Mouse (Mus musculus): ENCODE measurements at regions not wholly inside any gene's neighbourhood (a gene's known extent, or its start where the extent isn't known, plus 50 kb on each side); places are given as distances from the start of the nearest gene placed in this dataset.

- H3K36me3 ChIP-seq (replicated peaks; ENCODE audit: control insufficient read depth, insufficient read depth) = no peaks in the 10 kb centered on the region
- no peaks in the 10 kb centered on the region for H3K4me1 ChIP-seq (replicated peaks; ENCODE audit: control insufficient read depth, insufficient read depth, low read length)
- no peak overlapping the region for H3K9ac ChIP-seq
- DNase-seq (ENCODE audit: low spot score) (no peak), ATAC-seq (ENCODE audit: low FRiP score) (no peak)
- H3K27me3 ChIP-seq (ENCODE audit: control insufficient read depth, insufficient read depth, low read length) = no peaks in the 10 kb centered on the region
- no peak overlapping the region for H3K4me3 ChIP-seq (replicated peaks; ENCODE audit: low read length)
- no peaks in the 10 kb centered on the region for H3K9me3 ChIP-seq (ENCODE audit: control insufficient read depth, low read length)
- H3K4me2 ChIP-seq (replicated peaks) = no peak overlapping the region
- no peak overlapping the region for H3K27ac ChIP-seq
Measured at GRCm38 (mm10) chr15:90021746-90022312, 180.2 kb upstream of the Syt10 start.

- DNase-seq (ENCODE audit: low spot score) = no peak
- Histone ChIP-seq H3K4me3 (replicated peaks; ENCODE audit: low read length) (no peak overlapping the region), H3K4me1 (replicated peaks; ENCODE audit: control insufficient read depth, insufficient read depth, low read length) (no peaks in the 10 kb centered on the region), H3K9me3 (ENCODE audit: control insufficient read depth, low read length) (no peaks in the 10 kb centered on the region), H3K9ac (no peak overlapping the region), H3K36me3 (replicated peaks; ENCODE audit: control insufficient read depth, insufficient read depth) (no peaks in the 10 kb centered on the region), H3K27me3 (ENCODE audit: control insufficient read depth, insufficient read depth, low read length) (no peaks in the 10 kb centered on the region), H3K4me2 (replicated peaks) (no peak overlapping the region), H3K27ac (no peak overlapping the region)
- 70% methylated on average over 4 of the region's 4 CpGs for WGBS
- ATAC-seq (ENCODE audit: low FRiP score) = no peak
Measured at GRCm38 (mm10) chr15:90023164-90023563, 181.5 kb upstream of the Syt10 start.

DNA sequence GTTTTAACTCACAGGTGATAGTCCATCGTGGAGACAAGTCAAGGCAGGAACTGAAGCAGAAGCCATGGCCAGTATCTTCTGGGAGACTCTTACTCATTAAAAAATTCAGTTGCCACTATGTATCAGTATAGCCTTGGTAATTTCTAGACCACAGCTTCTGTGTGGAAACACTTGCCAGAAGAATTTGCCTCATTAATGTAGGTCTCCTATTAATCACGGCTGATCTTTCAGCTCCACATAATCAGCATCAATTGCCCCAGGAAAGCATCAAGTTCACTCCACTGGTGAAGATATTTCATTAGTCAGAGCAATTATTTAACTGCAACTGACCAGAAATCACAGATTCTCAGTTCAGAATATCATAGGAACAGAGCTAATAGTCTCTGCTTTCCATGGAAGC is 189.8 kb upstream of the Alg10b start:
- H3K9ac ChIP-seq = no peak overlapping the region
- WGBS = 81% methylated on average over 2 of the region's 2 CpGs
- no peaks in the 10 kb centered on the region for H3K27me3 ChIP-seq (ENCODE audit: control insufficient read depth, insufficient read depth, low read length)
- no peak overlapping the region for H3K4me3 ChIP-seq (replicated peaks; ENCODE audit: low read length)
- H3K4me1 ChIP-seq (replicated peaks; ENCODE audit: control insufficient read depth, insufficient read depth, low read length) = no peaks in the 10 kb centered on the region
- H3K4me2 ChIP-seq (replicated peaks) = no peak overlapping the region
- H3K9me3 ChIP-seq (ENCODE audit: control insufficient read depth, low read length) = no peaks in the 10 kb centered on the region
- H3K27ac ChIP-seq = no peak overlapping the region
- no peak for DNase-seq (ENCODE audit: low spot score)
- no peaks in the 10 kb centered on the region for H3K36me3 ChIP-seq (replicated peaks; ENCODE audit: control insufficient read depth, insufficient read depth)
- ATAC-seq (ENCODE audit: low FRiP score) = no peak

DNA sequence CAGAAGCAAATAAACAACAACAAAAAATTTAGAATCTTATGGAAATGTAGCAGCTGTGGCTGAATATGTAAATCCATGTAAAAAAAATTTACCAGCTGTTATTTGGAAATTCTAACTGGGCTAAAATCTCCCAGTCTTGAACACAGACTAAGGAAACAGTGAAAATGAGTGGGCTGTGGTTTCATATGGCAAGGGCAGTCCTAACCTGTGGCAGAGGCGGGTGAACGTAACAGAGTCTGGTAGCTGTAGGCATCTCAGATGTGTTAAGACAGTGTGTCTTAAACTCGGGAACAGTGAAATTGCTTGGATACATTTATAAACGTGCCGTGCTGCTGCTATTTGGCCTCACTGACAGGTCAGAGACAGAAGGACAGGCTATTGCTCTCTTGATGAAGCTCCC is 178.4 kb upstream of the Alg10b start:
- H3K27ac ChIP-seq = 0 out of 2 replicates have a peak overlapping the region, but pooled peaks have one; percentile 55
- 88% methylated on average over 5 of the region's 5 CpGs for WGBS
- 0 out of 2 replicates have a peak, but pooled peaks cover under 1% of the 10 kb centered on the region for H3K9me3 ChIP-seq (ENCODE audit: control insufficient read depth, low read length)
- no peaks in the 10 kb centered on the region for H3K36me3 ChIP-seq (replicated peaks; ENCODE audit: control insufficient read depth, insufficient read depth)
- no peak overlapping the region for H3K9ac ChIP-seq
- H3K4me3 ChIP-seq (replicated peaks; ENCODE audit: low read length) = no peak overlapping the region
- DNase-seq (ENCODE audit: low spot score) (no peak), ATAC-seq (ENCODE audit: low FRiP score) (no peak)
- H3K4me2 ChIP-seq (replicated peaks) = no peak overlapping the region
- no peaks in the 10 kb centered on the region for H3K27me3 ChIP-seq (ENCODE audit: control insufficient read depth, insufficient read depth, low read length)
- H3K4me1 ChIP-seq (replicated peaks; ENCODE audit: control insufficient read depth, insufficient read depth, low read length) = no peaks in the 10 kb centered on the region

GRCm38 (mm10) chr15:90062021-90062420 is 162.1 kb upstream of the Alg10b start:
- H3K4me3 ChIP-seq (replicated peaks; ENCODE audit: low read length) = no peak overlapping the region
- no peaks in the 10 kb centered on the region for H3K36me3 ChIP-seq (replicated peaks; ENCODE audit: control insufficient read depth, insufficient read depth)
- WGBS = 85% methylated on average over 7 of the region's 7 CpGs
- DNase-seq (ENCODE audit: low spot score) (no peak), ATAC-seq (ENCODE audit: low FRiP score) (no peak)
- H3K4me2 ChIP-seq (replicated peaks) = no peak overlapping the region
- no peak overlapping the region for H3K27ac ChIP-seq
- H3K27me3 ChIP-seq (ENCODE audit: control insufficient read depth, insufficient read depth, low read length) = no peaks in the 10 kb centered on the region
- no peaks in the 10 kb centered on the region for H3K4me1 ChIP-seq (replicated peaks; ENCODE audit: control insufficient read depth, insufficient read depth, low read length)
- H3K9me3 ChIP-seq (ENCODE audit: control insufficient read depth, low read length) = no peaks in the 10 kb centered on the region
- H3K9ac ChIP-seq = no peak overlapping the region

- no peaks in the 10 kb centered on the region for H3K9me3 ChIP-seq (ENCODE audit: control insufficient read depth, low read length)
- H3K4me2 ChIP-seq (replicated peaks) = no peak overlapping the region
- no peaks in the 10 kb centered on the region for H3K4me1 ChIP-seq (replicated peaks; ENCODE audit: control insufficient read depth, insufficient read depth, low read length)
- H3K36me3 ChIP-seq (replicated peaks; ENCODE audit: control insufficient read depth, insufficient read depth) = no peaks in the 10 kb centered on the region
- H3K27ac ChIP-seq = no peak overlapping the region
- H3K9ac ChIP-seq = no peak overlapping the region
- H3K27me3 ChIP-seq (ENCODE audit: control insufficient read depth, insufficient read depth, low read length) = no peaks in the 10 kb centered on the region
- DNase-seq (ENCODE audit: low spot score) (no peak), ATAC-seq (ENCODE audit: low FRiP score) (no peak)
- H3K4me3 ChIP-seq (replicated peaks; ENCODE audit: low read length) = no peak overlapping the region
- WGBS = 70% methylated on average over 3 of the region's 3 CpGs
Measured at GRCm38 (mm10) chr15:90065768-90066167, 158.3 kb upstream of the Alg10b start.

DNA sequence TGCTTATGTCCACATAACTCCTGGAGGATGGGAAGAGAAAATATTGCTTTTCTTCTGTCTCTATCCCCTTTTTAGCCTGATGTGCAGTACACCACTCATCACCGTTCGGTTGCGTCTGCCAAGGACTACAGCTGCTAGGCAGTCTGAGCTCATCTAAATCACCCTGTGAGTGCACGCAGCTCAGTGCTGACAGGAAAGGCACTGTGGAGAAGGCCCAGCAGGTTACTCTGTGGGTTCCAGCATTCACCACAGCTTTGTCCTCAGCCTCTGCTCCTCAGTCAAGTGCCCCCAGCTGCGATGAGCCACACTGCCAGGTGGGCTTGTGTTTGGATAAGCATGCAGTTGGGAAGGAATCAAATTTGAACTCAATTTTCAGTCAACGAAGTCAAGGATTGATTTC is 152.0 kb upstream of the Alg10b start:
- Histone ChIP-seq H3K36me3 (replicated peaks; ENCODE audit: control insufficient read depth, insufficient read depth) (no peaks in the 10 kb centered on the region), H3K9me3 (ENCODE audit: control insufficient read depth, low read length) (no peaks in the 10 kb centered on the region), H3K4me2 (replicated peaks) (no peak overlapping the region), H3K9ac (no peak overlapping the region), H3K4me3 (replicated peaks; ENCODE audit: low read length) (no peak overlapping the region), H3K27ac (no peak overlapping the region), H3K27me3 (ENCODE audit: control insufficient read depth, insufficient read depth, low read length) (no peaks in the 10 kb centered on the region), H3K4me1 (replicated peaks; ENCODE audit: control insufficient read depth, insufficient read depth, low read length) (no peaks in the 10 kb centered on the region)
- no peak for DNase-seq (ENCODE audit: low spot score)
- WGBS = 55% methylated on average over 6 of the region's 6 CpGs
- no peak for ATAC-seq (ENCODE audit: low FRiP score)

GRCm38 (mm10) chr15:90082175-90082951 is 141.7 kb upstream of the Alg10b start:
- no peaks in the 10 kb centered on the region for H3K27me3 ChIP-seq (ENCODE audit: control insufficient read depth, insufficient read depth, low read length)
- no peak for ATAC-seq (ENCODE audit: low FRiP score)
- no peaks in the 10 kb centered on the region for H3K9me3 ChIP-seq (ENCODE audit: control insufficient read depth, low read length)
- H3K36me3 ChIP-seq (replicated peaks; ENCODE audit: control insufficient read depth, insufficient read depth) = no peaks in the 10 kb centered on the region
- H3K9ac ChIP-seq = no peak overlapping the region
- no peak for DNase-seq (ENCODE audit: low spot score)
- H3K4me2 ChIP-seq (replicated peaks) = no peak overlapping the region
- H3K27ac ChIP-seq = peak overlapping the region; percentile 26; the same call in 1 of the 2 replicates
- no peak overlapping the region for H3K4me3 ChIP-seq (replicated peaks; ENCODE audit: low read length)
- 69% methylated on average over 9 of the region's 9 CpGs for WGBS
- H3K4me1 ChIP-seq (replicated peaks; ENCODE audit: control insufficient read depth, insufficient read depth, low read length) = no peaks in the 10 kb centered on the region

- Histone ChIP-seq H3K27me3 (ENCODE audit: control insufficient read depth, insufficient read depth, low read length) (no peaks in the 10 kb centered on the region), H3K27ac (no peak overlapping the region), H3K9ac (no peak overlapping the region), H3K4me1 (replicated peaks; ENCODE audit: control insufficient read depth, insufficient read depth, low read length) (no peaks in the 10 kb centered on the region), H3K9me3 (ENCODE audit: control insufficient read depth, low read length) (no peaks in the 10 kb centered on the region), H3K36me3 (replicated peaks; ENCODE audit: control insufficient read depth, insufficient read depth) (no peaks in the 10 kb centered on the region), H3K4me3 (replicated peaks; ENCODE audit: low read length) (no peak overlapping the region), H3K4me2 (replicated peaks) (no peak overlapping the region)
- DNase-seq (ENCODE audit: low spot score) = no peak
- ATAC-seq (ENCODE audit: low FRiP score) = no peak
- 89% methylated on average over 3 of the region's 3 CpGs for WGBS
Measured at GRCm38 (mm10) chr15:90109445-90109988, 114.6 kb upstream of the Alg10b start.

Measured in hindbrain, embryonic 14.5 days (tissue).